8 mouse cellular contexts compared by ENCODE assay signal in the genomic region with DNA sequence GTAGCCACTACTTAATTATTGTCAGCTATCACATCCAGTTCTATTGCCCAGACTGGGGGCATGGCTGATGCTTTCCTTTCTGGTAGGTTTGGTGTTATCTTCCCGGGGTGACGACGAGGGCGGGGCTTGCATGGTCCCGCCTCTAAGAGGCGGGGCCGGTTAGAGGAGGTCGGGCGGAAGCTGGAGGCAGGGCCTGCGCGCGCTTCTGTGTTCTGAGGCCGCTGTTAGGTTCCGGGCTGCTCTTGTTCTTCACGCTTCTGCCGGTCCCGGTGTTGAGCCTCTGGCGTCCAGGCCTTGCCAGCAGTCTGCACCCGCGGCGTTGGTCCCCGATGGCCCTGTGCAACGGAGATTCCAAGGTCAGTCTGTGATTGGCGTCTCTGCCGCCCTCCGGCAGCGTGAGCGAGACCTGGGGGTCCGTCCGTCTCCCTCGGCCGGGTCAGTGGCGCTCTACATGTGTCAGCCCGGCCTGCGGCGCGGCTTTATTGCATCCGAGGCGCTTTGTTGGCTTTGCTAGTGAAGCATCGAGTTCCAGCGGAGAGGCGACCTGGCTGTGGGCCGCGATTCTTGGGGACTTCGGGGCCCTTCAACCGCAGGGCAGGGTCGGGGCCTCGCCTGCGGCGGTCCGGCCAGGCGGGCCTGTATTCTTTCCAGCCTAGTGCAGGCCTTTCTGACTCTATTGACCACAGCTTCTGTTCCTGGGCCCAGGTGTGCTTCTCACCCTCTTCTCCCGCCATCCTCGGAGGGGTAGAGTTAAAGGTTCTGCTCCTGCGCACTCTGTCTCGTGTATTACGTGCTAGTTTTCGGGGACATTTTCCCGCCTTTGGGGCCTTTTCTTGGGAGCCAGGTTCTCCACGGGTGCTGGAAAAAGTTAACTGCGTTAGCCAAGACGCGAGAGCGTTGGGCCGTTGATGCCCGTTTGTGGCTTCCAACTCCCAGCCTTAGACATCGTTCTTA. TPM values are rescaled to one million over a fixed set of nuclear protein-coding genes. Genes with fewer than 3 reads are reported as not detected.
DNase-seq lines count a peak whose midpoint lies in the region; ATAC-seq and TF ChIP-seq lines count a peak whose summit lies in the region.

A gene (plus strand): TSS at position 152 of the 954 bp plus-strand sequence.

- peak within 1 kb of the TSS; percentile 86 for H3K4me3 ChIP-seq in C2C12 (ENCODE audit: insufficient read depth, poor library complexity, severe bottlenecking)
- peak within 1 kb of the TSS; percentile 74 for H3K4me3 ChIP-seq in erythroblast, embryonic 14.5 days (replicated peaks)
- peak within 1 kb of the TSS; percentile 89 for H3K4me3 ChIP-seq in heart, embryonic 13.5 days
- peak within 1 kb of the TSS; percentile 95 for H3K4me3 ChIP-seq in liver, embryonic 12.5 days
- H3K4me3 ChIP-seq in stomach, embryonic 15.5 days (replicated peaks) = peak within 1 kb of the TSS; percentile 93

- H3K4me1 ChIP-seq in erythroblast, embryonic 14.5 days (ENCODE audit: control insufficient read depth) = peaks cover 36% of the 10 kb centered on the region
- H3K4me1 ChIP-seq in heart, embryonic 13.5 days = peaks cover 28% of the 10 kb centered on the region
- peaks cover 32% of the 10 kb centered on the region for H3K4me1 ChIP-seq in liver, embryonic 12.5 days
- H3K4me1 ChIP-seq in stomach, embryonic 15.5 days = no peaks in the 10 kb centered on the region

- peaks cover 53% of the 10 kb centered on the region for H3K79me2 ChIP-seq in C2C12 (ENCODE audit: control insufficient read depth, insufficient read depth)

- peaks cover 51% of the 10 kb centered on the region for H3K79me3 ChIP-seq in C2C12 (ENCODE audit: low read depth)

- H3K36me3 ChIP-seq in C2C12 (ENCODE audit: control insufficient read depth, insufficient read depth) = peaks cover 19% of the 10 kb centered on the region
- H3K36me3 ChIP-seq in erythroblast, embryonic 14.5 days (ENCODE audit: control insufficient read depth) = peaks cover 25% of the 10 kb centered on the region
- peaks cover 17% of the 10 kb centered on the region for H3K36me3 ChIP-seq in heart, embryonic 13.5 days
- peaks cover 21% of the 10 kb centered on the region for H3K36me3 ChIP-seq in liver, embryonic 12.5 days
- peaks cover 3% of the 10 kb centered on the region for H3K36me3 ChIP-seq in stomach, embryonic 15.5 days

- peak; percentile 92 for ATAC-seq in heart, embryonic 13.5 days (ENCODE audit: extremely low read depth, insufficient number of reproducible peaks, low FRiP score, low TSS enrichment)
- ATAC-seq in liver, embryonic 12.5 days = peak; percentile 98
- peak; percentile 100 for ATAC-seq in stomach, embryonic 15.5 days (ENCODE audit: insufficient read depth, low FRiP score, low read depth)

- H3K9me3 ChIP-seq in erythroblast, embryonic 14.5 days (ENCODE audit: control insufficient read depth, low read length) = no peaks in the 10 kb centered on the region
- no peaks in the 10 kb centered on the region for H3K9me3 ChIP-seq in heart, embryonic 13.5 days
- H3K9me3 ChIP-seq in liver, embryonic 12.5 days (replicated peaks) = no peaks in the 10 kb centered on the region
- no peaks in the 10 kb centered on the region for H3K9me3 ChIP-seq in stomach, embryonic 15.5 days

- WGBS in heart, embryonic 13.5 days = under 1% methylated on average over 67 of the region's 67 CpGs
- WGBS in liver, embryonic 12.5 days (ENCODE audit: insufficient replicate concordance) = under 1% methylated on average over 67 of the region's 67 CpGs
- under 1% methylated on average over 67 of the region's 67 CpGs for WGBS in stomach, embryonic 15.5 days

- peak within 1 kb of the TSS; percentile 75 for H3K4me2 ChIP-seq in heart, embryonic 13.5 days
- peak within 1 kb of the TSS; percentile 85 for H3K4me2 ChIP-seq in liver, embryonic 12.5 days
- H3K4me2 ChIP-seq in stomach, embryonic 15.5 days = peak within 1 kb of the TSS; percentile 65

- H3K9ac ChIP-seq in heart, embryonic 13.5 days = peak within 1 kb of the TSS; percentile 97
- H3K9ac ChIP-seq in liver, embryonic 12.5 days = peak within 1 kb of the TSS; percentile 95
- peak within 1 kb of the TSS; percentile 95 for H3K9ac ChIP-seq in stomach, embryonic 15.5 days

- peak within 1 kb of the TSS; percentile 94 for H3K27ac ChIP-seq in heart, embryonic 13.5 days (replicated peaks)
- peak within 1 kb of the TSS; percentile 89 for H3K27ac ChIP-seq in liver, embryonic 12.5 days
- H3K27ac ChIP-seq in stomach, embryonic 15.5 days = peak within 1 kb of the TSS; percentile 91

- H3ac ChIP-seq in C2C12 (ENCODE audit: control insufficient read depth, insufficient read length, low read depth) = peak within 1 kb of the TSS; percentile 99

- peak; percentile 57; the same call in 1 of the 2 replicates for TF ChIP-seq POLR2A in brain, embryonic 14.5 days (IDR thresholded peaks at IDR 0.05; ENCODE audit: borderline replicate concordance, extremely low read depth, insufficient read depth, insufficient read length, poor library complexity, severe bottlenecking)

- peak; percentile 97 for DNase-seq in brain, embryonic 14.5 days (ENCODE audit: low read depth)
- peak; percentile 96 for DNase-seq in kidney, postnatal 10 days
- DNase-seq in natural killer cell, adult 2 months (ENCODE audit: low spot score in 2 of 2) = peak; percentile 89 to 93

- no peak for TF ChIP-seq CTCF in C2C12 (IDR thresholded peaks at IDR 0.05; ENCODE audit: control insufficient read depth, insufficient read depth, insufficient read length)
- no peak for TF ChIP-seq CTCF in brain, embryonic 14.5 days (IDR thresholded peaks at IDR 0.05; ENCODE audit: borderline replicate concordance, extremely low read depth, insufficient read depth, insufficient read length)

- H3K27me3 ChIP-seq in C2C12 (ENCODE audit: control insufficient read depth, insufficient read depth, insufficient read length) = no peaks in the 10 kb centered on the region
- H3K27me3 ChIP-seq in erythroblast, embryonic 14.5 days (ENCODE audit: control insufficient read depth) = peaks cover 5% of the 10 kb centered on the region; the same call in 1 of the 2 replicates
- H3K27me3 ChIP-seq in heart, embryonic 13.5 days (replicated peaks) = no peaks in the 10 kb centered on the region
- no peaks in the 10 kb centered on the region for H3K27me3 ChIP-seq in liver, embryonic 12.5 days (replicated peaks)
- no peaks in the 10 kb centered on the region for H3K27me3 ChIP-seq in stomach, embryonic 15.5 days (replicated peaks)

TF ChIP-seq in C2C12, 6 proteins besides CTCF, POLR2A, EP300 and RAD21:
- TF ChIP-seq MAX (IDR thresholded peaks at IDR 0.05) = peak; percentile 27
- TF ChIP-seq MYOG (IDR thresholded peaks at IDR 0.05; ENCODE audit: control insufficient read depth, extremely low read depth, insufficient read length) = no peak

RNA-seq across cellular contexts. Expression of the gene that starts here (rescaled TPM):
- polyA plus RNA-seq in C2C12 (2012; fragmentation: generic; extraction: Trizol) = 11.1 TPM
- polyA plus RNA-seq in brain, embryonic 14.5 days (2012; rRNA removed) = 16.5 and 20.5 TPM in 2 replicates
- polyA plus RNA-seq in erythroblast, embryonic 14.5 days (2012) = 0.22 and 0.25 TPM in 2 replicates
- polyA plus RNA-seq in heart, embryonic 13.5 days (2015; fragmentation: Nextera tagmentation; extraction: Ambion mirVana) = 35.4 and 36.9 TPM in 2 replicates
- 37.1 and 37.7 TPM in 2 replicates for polyA plus RNA-seq in liver, embryonic 12.5 days (2016; fragmentation: Nextera tagmentation; extraction: Ambion mirVana)
- polyA plus RNA-seq in stomach, embryonic 15.5 days (2015; fragmentation: Nextera tagmentation; extraction: Ambion mirVana) = 36.8 and 41.3 TPM in 2 replicates

Comparison
In these comparisons a context has a peak if more than half of its experiments do, and no peak if none do; other contexts are left out.
1. Peak in every context shown above with its lines: DNase-seq, ATAC-seq, H3K4me3 ChIP-seq and H3K27ac ChIP-seq.